Mouse (Mus musculus) right cerebral cortex, postnatal 14 days (tissue): ENCODE measurements around the gene Elovl7.

Experiments
- DNase-seq: peaks from one replicate; pipeline ENCODE4 v3.0.0; 2022

Gene Elovl7

DNA sequence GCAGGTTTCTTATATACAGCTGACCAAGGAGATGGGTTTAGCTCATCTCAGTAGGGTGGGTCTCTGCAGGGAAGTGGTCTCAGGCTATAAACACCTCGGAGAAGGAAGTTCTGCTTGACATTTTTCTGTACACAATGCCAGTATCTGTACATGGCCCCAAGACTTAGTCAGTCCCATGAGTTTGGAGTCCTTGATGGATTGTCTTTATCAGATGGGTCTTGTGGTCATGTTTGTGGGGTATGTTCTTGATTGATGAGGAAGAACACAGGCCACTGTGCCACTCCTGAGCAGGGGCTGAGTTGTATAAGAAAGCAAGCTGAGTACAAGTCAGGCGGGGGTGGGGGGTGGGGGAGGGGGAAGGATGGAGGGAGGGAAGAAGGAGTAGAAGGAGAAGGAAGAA, 90.5 kb downstream of the Elovl7 start:
- no peak for DNase-seq

- peak; percentile 96 for DNase-seq
Measured at GRCm38 (mm10) chr13:108315702-108316486, 101.7 kb downstream of the Elovl7 start, which contains the start of gene Depdc1b. Gene Depdc1b (plus strand): TSS chr13:108316332.

- no peak for DNase-seq
Measured at GRCm38 (mm10) chr13:108316487-108316903, 102.3 kb downstream of the Elovl7 start.

GRCm38 (mm10) chr13:108317414-108317813, 103.2 kb downstream of the Elovl7 start:
- no peak for DNase-seq

DNA sequence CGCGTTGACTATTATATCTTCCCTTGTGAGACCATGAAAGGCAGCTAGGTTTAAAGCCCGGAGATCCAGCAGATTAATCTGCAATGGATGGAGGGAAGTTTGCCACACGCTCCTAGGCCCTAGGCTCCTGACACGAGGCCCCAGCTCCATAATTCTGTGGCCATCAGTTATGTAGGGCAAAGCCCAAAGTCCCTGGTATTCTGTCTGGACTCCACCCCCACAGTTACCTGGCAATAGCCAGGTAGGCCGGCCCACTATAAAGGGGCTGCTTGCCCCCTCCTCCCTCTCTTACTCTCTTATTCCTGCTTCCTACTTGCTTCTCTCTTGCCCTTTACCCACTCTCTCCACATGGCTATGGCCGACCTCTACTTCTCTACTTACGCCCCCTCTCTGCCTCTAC, 104.8 kb downstream of the Elovl7 start:
- DNase-seq = no peak

DNA sequence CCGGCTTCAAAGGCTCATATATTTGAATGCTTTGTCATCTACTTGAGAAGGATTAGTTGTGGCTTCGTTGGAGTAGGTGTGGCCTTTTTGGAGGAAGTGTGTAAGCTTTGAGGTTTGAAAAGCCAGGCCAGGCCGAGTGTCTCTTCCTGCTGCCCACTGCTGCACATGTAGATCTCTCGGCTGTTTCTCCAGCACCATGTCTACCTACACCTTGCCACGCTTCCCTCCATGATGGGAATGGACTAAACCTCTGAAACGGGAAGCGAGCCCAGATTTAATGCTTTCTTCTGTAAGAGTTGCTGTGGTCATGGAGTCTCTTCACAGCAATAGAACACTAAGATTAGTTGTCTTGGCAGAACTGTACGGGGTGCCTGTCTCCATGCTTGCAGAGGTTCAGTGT, 106.0 kb downstream of the Elovl7 start:
- no peak for DNase-seq

DNA sequence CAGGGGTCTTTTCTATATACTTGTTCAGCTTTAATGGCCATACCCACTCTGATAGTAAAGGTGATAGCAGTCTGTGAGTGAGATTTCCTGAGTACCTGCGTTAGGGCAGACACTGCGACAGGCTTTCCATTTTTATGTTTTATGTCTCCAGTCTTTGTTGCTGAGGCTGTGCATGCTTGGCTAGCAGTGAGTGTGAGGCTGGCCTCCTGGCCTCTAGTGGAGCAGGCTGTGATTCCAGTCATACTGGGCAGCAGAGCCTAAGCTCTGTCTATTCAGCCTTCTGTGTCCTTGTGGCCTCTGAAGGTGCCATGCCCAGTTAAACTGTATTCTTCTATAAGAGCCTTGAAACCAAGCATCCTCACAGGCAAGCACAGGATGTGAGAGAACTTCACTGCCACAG, 108.3 kb downstream of the Elovl7 start:
- no peak for DNase-seq

GRCm38 (mm10) chr13:108323317-108323716, 109.1 kb downstream of the Elovl7 start:
- no peak for DNase-seq

DNA sequence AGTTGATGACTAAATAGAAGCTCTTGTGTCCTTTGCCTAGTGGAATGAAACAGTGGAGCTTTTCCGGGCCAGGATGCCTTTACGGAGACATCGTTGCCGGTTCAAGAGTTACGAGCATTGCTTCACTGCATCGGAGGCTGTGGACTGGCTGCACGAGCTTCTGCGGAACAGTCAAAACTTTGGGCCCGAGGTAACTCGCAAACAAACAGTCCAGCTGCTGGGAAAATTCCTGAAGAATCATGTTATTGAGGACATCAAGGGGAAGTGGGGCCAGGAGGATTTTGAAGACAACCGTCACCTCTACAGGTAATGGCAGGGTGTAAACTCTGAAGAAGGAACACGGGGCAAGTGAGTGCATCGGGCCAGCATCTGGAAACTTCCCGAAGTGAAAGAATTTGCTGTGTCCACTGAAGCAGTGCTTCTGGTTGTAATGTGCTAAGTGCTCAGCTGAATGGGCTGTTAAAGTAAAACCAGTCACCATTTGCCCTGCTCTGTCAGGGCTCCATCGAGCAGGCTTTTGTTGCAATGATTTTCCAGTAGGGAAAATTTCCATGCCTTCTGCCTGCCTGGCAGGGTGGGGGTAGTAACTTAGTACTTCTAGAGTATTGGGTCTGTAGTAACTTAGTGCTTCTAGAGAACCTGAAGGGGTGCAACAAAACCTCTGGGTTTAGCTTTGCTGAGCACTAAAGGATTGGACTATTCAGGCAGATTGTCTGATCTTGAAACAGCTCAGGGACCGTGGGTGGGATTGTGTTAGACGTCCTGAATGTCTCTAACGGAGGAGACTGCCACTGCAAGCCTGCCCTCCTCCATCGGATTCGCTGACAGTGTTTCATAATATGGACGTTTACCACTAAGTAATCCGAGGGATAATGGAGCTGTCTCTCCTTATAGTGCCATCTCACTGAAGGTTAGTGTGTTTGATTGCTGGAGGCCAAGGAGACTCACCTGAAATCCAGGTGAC, 109.9 kb downstream of the Elovl7 start:
- no peak for DNase-seq

DNA sequence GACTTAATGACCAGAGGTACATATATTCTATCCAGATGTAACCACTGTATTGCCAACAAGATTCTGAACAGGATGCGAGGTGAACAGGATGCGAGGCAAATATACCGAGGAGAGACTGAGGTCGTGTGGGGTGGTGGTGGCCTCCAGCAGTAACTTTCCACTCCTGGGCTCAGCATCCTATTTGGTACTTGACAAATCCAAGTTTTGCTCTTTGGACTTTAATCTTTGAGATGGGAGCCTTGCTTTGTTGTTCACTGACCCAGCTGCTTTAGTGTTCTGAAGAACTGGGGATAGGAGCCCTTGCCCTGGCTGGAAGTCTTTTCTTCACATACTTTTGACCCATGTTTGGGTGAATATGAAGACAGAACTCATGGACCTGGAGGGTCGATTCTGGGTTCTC, 111.7 kb downstream of the Elovl7 start:
- DNase-seq = no peak

GRCm38 (mm10) chr13:108326351-108326750, 112.1 kb downstream of the Elovl7 start:
- DNase-seq = no peak

DNA sequence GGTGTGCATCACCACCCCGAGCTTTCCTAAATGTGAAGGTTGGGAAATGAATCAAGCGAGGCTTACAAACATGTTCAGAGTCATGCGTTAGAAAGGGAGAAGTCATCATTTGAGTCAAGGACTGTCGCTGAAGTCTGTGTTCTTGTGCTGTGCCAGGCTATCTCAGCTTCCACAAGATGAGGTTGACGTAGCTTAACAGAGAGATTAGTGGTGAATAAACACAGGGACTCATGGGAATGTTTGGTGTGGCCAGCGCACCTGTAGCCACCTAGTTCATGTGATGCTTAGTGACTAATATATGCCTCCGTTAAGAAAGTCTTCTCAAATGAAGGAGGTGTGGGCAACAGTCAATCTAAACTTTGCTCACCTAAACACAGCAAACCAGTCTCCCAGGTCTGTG, 112.8 kb downstream of the Elovl7 start:
- no peak for DNase-seq

- no peak for DNase-seq
Measured at GRCm38 (mm10) chr13:108328406-108329180, 114.4 kb downstream of the Elovl7 start.

DNA sequence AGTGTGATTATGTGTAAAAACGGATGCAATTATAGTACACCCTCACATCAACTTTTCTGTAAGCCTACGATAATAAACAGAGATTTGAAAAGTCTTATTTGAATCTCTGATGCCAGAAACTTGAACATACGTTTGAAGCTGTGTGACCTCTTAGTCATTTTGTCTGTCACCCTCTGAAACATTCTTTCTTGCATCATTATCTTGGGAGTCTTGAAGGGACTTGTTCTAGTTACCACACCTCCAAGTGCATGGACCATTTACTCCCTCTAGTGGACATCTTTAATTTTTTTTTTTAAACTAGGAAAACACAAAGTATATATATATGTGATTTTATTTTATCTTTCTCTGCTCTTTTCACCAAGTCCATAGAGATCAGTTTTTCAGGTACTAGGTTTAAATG, 115.5 kb downstream of the Elovl7 start:
- no peak for DNase-seq
